Mouse (Mus musculus) bone marrow, adult 2 months (tissue): ENCODE measurements at regions not wholly inside any gene's neighbourhood (a gene's known extent, or its start where the extent isn't known, plus 50 kb on each side); places are given as distances from the start of the nearest gene placed in this dataset.

Source experiments
- H3K27ac ChIP-seq: fragments of 200-500 bp; 2 replicates; pipeline ENCODE4 v1.5.1; 2012; ENCODE audit warnings: low read depth, mild to moderate bottlenecking, control low read depth, inconsistent platforms, low read length; ENCODE audit not compliant: control insufficient read depth, poor library complexity, insufficient read depth
- H3K4me1 ChIP-seq: fragments of 200-500 bp; 2 replicates; pipeline ENCODE4 v1.6.1; 2011; ENCODE audit warnings: low read length; ENCODE audit not compliant: control insufficient read depth, insufficient read depth
- H3K4me3 ChIP-seq: fragments of 200-500 bp; replicated peaks from 2 replicates; pipeline ENCODE3; 2011; ENCODE audit warnings: mild to moderate bottlenecking, low read depth, low read length, control low read depth; ENCODE audit not compliant: control insufficient read depth
- CTCF ChIP-seq: fragments of 200-500 bp; IDR thresholded peaks from 2 replicates; pipeline ENCODE4 v1.5.1; 2011; ENCODE audit warnings: low read length, control low read depth; ENCODE audit not compliant: control insufficient read depth, insufficient read depth
- POLR2A ChIP-seq: fragments of 200-500 bp; IDR thresholded peaks from 2 replicates; pipeline ENCODE4 v1.6.1; 2011; ENCODE audit warnings: low read depth, mild to moderate bottlenecking, control low read depth, low read length, borderline replicate concordance; ENCODE audit not compliant: control insufficient read depth
- WGBS: fragments of 180-500 bp; shearing (Covaris S2); methylation state at CpG from one replicate; pipeline ENCODE4 v1.1.7; 2018; 5-methylcytosine and 5-hydroxymethylcytosine counted together

- Histone ChIP-seq H3K4me3 (no peak overlapping the region), H3K4me1 (no peaks in the 10 kb centered on the region), H3K27ac (no peak overlapping the region)
- TF ChIP-seq CTCF (no peak), POLR2A (no peak)
- 73% methylated on average over 14 of the region's 14 CpGs for WGBS
These were observed 144.7 kb upstream of the Mki67 start for GRCm38 (mm10) chr7:135860741-135861408.

GRCm38 (mm10) chr7:135861409-135861805 is 145.2 kb upstream of the Mki67 start:
- 80% methylated on average over 7 of the region's 7 CpGs for WGBS
- TF ChIP-seq POLR2A: no peak
- TF ChIP-seq CTCF: no peak
- H3K4me3 ChIP-seq: no peak overlapping the region
- no peaks in the 10 kb centered on the region for H3K4me1 ChIP-seq
- no peak overlapping the region for H3K27ac ChIP-seq

- WGBS: 79% methylated on average over 22 of the region's 22 CpGs
- no peak for TF ChIP-seq POLR2A
- TF ChIP-seq CTCF: no peak
- Histone ChIP-seq H3K4me3 (no peak overlapping the region), H3K4me1 (no peaks in the 10 kb centered on the region), H3K27ac (no peak overlapping the region)
These were observed 147.6 kb upstream of the Mki67 start for GRCm38 (mm10) chr7:135863581-135864426.

GRCm38 (mm10) chr7:135870981-135871380 is 154.8 kb upstream of the Mki67 start:
- no peak overlapping the region for H3K4me3 ChIP-seq
- TF ChIP-seq POLR2A: no peak
- TF ChIP-seq CTCF: no peak
- no peaks in the 10 kb centered on the region for H3K4me1 ChIP-seq
- WGBS: 53% methylated on average over 6 of the region's 6 CpGs
- no peak overlapping the region for H3K27ac ChIP-seq

GRCm38 (mm10) chr7:135877091-135877874 is 161.1 kb upstream of the Mki67 start:
- no peaks in the 10 kb centered on the region for H3K4me1 ChIP-seq
- WGBS: 72% methylated on average over 6 of the region's 6 CpGs
- TF ChIP-seq POLR2A (no peak), CTCF (no peak)
- no peak overlapping the region for H3K4me3 ChIP-seq
- H3K27ac ChIP-seq: no peak overlapping the region

- TF ChIP-seq CTCF: no peak
- no peak for TF ChIP-seq POLR2A
- no peak overlapping the region for H3K4me3 ChIP-seq
- H3K4me1 ChIP-seq: no peaks in the 10 kb centered on the region
- 80% methylated on average over 3 of the region's 3 CpGs for WGBS
- no peak overlapping the region for H3K27ac ChIP-seq
These were observed 162.6 kb upstream of the Mki67 start for GRCm38 (mm10) chr7:135878750-135879149.

GRCm38 (mm10) chr7:135880446-135880845 is 164.3 kb upstream of the Mki67 start:
- Histone ChIP-seq H3K4me1 (no peaks in the 10 kb centered on the region), H3K4me3 (no peak overlapping the region), H3K27ac (no peak overlapping the region)
- TF ChIP-seq POLR2A (no peak), CTCF (no peak)
- WGBS: 80% methylated on average over 9 of the region's 9 CpGs

GRCm38 (mm10) chr7:135882306-135882705 is 166.1 kb upstream of the Mki67 start:
- Histone ChIP-seq H3K4me1 (no peaks in the 10 kb centered on the region), H3K27ac (no peak overlapping the region), H3K4me3 (no peak overlapping the region)
- 77% methylated on average over 4 of the region's 4 CpGs for WGBS
- TF ChIP-seq POLR2A: no peak
- no peak for TF ChIP-seq CTCF
